Mouse (Mus musculus) gastrocnemius, adult 2 months (tissue): Measurements from ENCODE around the gene Alg3. TPM values are rescaled to one million over a fixed set of nuclear protein-coding genes. Genes with fewer than 3 reads are reported as not detected.

Experiments used
- DNase-seq: peaks from one replicate; pipeline ENCODE4 v3.0.0; 2022
- H3K27ac ChIP-seq: fragments of 200-600 bp; 2 replicates; pipeline ENCODE4 v1.8.1; 2022; ENCODE audit warnings: mild to moderate bottlenecking
- H3K4me3 ChIP-seq: fragments of 200-600 bp; 2 replicates; pipeline ENCODE4 v1.8.1; 2022; ENCODE audit warnings: mild to moderate bottlenecking, moderate library complexity
- CTCF ChIP-seq: fragments of 200-600 bp; IDR thresholded peaks from 2 replicates; pipeline ENCODE4 v1.8.1; 2022; ENCODE audit warnings: antibody characterized with exemption, mild to moderate bottlenecking, moderate library complexity
- intact Hi-C: fragments of 180-260 bp; cut with DNase I; formaldehyde crosslinking; loops from one replicate; pipeline ENCODE4 v1.15.1; 2025
- total RNA-seq, 2 experiments: library from RNA; stranded (reverse); gene quantifications; 2 replicates each; pipeline ENCODE4 v1.2.3; 2021

The Alg3 gene
- total RNA-seq, 2 experiments from 2014 or later: 13.4 to 14.6 TPM

DNA sequence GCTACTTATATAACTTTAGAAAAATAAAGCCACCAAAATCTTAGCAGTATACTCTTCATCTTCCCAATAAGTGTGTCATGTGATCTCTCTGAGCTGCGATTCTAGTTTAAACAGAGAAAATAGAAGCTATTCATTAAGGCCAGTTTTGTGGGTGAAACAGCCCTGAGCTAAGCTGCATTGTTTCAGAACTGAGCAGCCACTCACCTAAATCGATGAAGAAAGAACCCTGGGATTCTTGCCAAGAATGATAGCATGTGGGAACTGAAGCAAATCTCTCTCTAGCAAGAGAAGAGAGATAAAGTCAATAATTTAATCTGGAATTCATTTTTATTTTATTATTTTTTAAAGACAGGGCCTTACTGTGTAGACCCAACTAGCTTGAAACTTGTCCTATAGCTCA is 11.7 kb upstream of the Alg3 start:
- DNase-seq: no peak
- TF ChIP-seq CTCF: no peak
- intact Hi-C loops: no loop called here
- no peak overlapping the region for H3K4me3 ChIP-seq
- H3K27ac ChIP-seq: no peak overlapping the region

DNA sequence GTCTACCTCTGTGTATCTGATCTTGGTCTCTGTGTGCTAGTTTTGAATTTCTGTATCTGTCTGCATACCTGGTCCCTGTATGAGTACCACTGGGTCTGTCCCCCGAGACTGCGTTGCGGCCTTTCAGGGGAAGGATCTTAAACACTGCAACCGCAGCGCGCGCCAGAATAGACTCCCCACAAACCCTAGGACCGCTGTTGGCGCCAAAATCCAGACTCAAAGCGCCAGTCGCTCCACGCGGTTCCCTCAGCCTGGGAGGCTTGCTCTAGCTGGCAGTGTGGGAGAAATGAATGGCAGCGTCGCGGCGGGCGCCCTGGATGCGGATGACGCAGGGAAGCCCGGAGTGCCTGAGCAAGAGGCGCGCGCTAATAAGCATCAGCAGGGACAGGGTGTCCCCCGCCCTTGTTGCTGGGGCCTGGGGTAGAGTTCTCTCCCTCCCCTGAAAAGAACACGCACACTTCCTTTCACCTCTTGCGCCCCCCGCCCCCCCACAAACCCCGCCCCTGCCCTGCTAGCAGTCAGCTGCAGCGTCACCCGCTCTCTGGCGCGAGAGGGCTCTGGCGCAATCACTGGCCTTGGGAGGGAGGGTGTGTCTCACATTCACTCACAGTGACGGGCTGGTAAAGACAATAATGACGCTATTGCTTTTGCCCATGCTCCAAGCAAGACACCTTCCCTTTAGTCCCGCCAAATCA is 10.6 kb upstream of the Alg3 start:
- Histone ChIP-seq H3K4me3 (peak overlapping the region; percentile 84), H3K27ac (no peak overlapping the region)
- peak; percentile 76 for DNase-seq
- no peak for TF ChIP-seq CTCF
- intact Hi-C loops: no loop called here

- Histone ChIP-seq H3K27ac (no peak within 1 kb of the TSS; the same call in 1 of the 2 replicates), H3K4me3 (peak within 1 kb of the TSS; percentile 84)
- peak; percentile 84 for DNase-seq
- intact Hi-C loops: no loop called here
- TF ChIP-seq CTCF: no peak
These were observed 9.9 kb upstream of the Alg3 start, which contains the start of gene Camk2n2 for GRCm38 (mm10) chr16:20621191-20621990. Camk2n2 (minus strand) TSS chr16:20621287.

GRCm38 (mm10) chr16:20620751-20621190 is 9.2 kb upstream of the Alg3 start:
- no peak for TF ChIP-seq CTCF
- Histone ChIP-seq H3K4me3 (peak overlapping the region; percentile 84), H3K27ac (no peak overlapping the region; the same call in 1 of the 2 replicates)
- intact Hi-C loops: no loop called here
- no peak for DNase-seq

DNA sequence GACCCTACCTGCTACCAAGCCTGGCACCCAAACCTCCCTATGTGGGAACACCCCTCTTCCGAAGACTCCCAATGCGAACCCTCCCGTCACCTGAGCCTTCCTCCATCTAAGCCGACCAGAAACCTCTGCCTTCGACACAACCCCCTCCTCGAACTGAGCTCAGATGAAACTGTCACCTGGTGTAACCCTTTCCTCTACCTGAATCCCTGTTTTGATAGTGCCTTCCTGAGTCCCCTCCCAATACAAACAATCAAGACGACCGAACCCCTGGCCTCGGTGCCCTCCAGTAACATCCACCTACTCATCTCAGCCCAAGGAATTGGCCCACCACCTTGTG is 8.8 kb upstream of the Alg3 start:
- no peak for DNase-seq
- Histone ChIP-seq H3K4me3 (peak overlapping the region; percentile 84), H3K27ac (no peak overlapping the region)
- no peak for TF ChIP-seq CTCF
- intact Hi-C loops: no loop called here

GRCm38 (mm10) chr16:20619541-20620398 is 8.2 kb upstream of the Alg3 start:
- intact Hi-C loops: no loop called here
- Histone ChIP-seq H3K27ac (no peak overlapping the region), H3K4me3 (peak overlapping the region; percentile 84)
- DNase-seq: peak; percentile 56
- no peak for TF ChIP-seq CTCF

DNA sequence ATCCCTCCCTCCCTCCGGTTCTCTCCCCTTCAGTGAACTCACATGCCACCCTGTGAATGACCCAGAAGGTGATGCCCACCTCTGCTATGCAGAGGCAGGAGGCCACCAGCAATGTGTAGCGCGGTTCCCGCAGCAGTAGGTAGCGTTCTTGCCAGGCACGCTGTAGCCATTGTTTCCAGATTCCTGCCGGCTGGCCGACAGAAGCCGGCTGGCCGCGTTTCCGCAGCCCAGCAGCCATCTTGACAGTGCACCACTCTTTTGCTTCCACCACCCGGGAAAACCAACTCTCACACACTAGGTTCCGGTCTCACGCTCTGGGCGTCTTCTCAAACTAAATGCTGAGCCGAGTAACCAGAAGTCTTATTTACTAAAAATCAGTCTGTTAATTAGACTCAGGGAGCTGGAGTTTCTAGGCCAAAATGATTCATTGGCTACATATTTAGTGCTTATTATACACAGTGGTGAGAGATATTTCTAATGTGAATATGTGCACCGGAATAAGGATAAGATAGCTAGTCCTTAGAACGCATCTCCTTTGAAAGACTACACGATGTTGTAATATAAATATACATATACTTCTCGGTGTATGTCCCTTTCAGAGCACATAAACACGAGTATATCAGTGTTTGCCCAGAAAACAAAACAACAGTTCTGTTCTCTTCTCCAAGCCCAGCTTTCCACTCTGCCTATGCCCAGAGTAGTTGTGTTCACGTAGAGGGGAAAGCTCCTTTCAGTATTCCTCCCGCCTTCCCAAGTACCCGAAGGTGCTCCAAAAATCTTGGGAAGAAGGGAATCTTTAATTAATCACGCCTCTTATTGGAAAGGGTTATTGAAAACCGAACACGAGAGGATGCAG is 806 bp downstream of the Alg3 start:
- peak; percentile 77 for DNase-seq
- Histone ChIP-seq H3K27ac (peak overlapping the region; percentile 93), H3K4me3 (peak overlapping the region; percentile 86)
- intact Hi-C loops: loop anchor here (2.0 to 5.0 kb wide), 2 partner anchors 40 to 73 kb away; partner anchors contain the start of genes Ap2m1 and Psmd2
- TF ChIP-seq CTCF: no peak

- Histone ChIP-seq H3K27ac (no peak overlapping the region), H3K4me3 (no peak overlapping the region)
- no peak for TF ChIP-seq CTCF
- intact Hi-C loops: no loop called here
- DNase-seq: peak; percentile 52
These were observed 6.8 kb downstream of the Alg3 start for GRCm38 (mm10) chr16:20604705-20605104.

DNA sequence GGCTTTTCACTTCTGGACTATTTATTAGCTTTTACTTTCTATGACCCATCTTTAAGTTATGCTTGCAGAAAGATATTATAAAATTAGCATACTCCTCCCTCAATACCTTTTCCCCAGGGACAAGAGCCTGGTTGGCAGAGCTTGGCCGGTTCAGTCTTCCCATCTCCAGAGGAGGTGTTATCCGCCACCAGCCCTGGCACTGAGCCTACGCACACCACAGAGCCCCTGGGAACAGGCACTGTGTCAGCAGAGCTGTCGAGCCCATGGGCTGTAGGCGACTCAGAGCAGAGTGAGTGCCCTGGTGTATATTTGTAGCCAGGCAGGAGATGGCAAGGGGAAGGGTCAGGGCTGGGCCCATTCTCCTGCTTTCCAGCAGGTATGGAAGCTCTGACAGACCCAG is 11.0 kb downstream of the Alg3 start:
- Histone ChIP-seq H3K27ac (no peak overlapping the region), H3K4me3 (no peak overlapping the region)
- intact Hi-C loops: no loop called here
- TF ChIP-seq CTCF: no peak
- no peak for DNase-seq

DNA sequence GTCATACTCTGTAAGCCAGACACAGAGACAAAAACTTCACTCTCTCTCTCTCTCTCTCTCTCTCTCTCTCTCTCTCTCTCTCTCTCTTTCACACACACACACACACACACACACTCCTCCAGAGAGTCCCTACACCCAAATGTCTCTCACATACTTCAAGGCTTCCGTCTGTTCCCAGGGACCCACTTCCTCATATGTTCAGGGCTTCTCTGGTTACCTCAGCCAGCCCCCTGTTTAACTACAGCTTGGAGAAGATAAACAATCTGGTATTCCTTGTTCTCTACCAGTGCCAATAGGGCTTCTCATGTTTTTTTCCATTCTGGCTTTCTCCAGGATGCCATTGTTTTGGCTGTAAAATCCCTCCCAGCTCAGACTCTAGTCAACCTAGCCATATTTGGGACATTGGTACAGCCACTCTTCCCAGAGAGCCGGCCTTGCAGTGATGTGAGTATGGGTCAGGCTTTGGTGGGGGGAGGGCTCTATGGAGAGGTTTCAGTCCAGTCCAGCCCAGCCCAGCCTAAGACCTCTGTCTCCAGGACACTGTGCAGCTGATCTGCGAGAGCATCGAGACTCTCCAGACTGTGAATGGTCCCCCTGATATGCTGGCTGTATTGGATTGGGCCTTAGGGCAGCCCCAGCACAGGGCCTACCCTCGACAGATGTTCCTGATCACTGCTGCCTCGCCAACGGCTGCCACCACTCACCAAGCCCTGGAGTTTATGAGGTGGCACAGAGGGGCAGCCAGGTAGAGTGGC is 14.7 kb downstream of the Alg3 start:
- no peak for DNase-seq
- no peak overlapping the region for H3K4me3 ChIP-seq
- no peak for TF ChIP-seq CTCF
- H3K27ac ChIP-seq: no peak overlapping the region
- intact Hi-C loops: no loop called here

GRCm38 (mm10) chr16:20595737-20596136 is 15.8 kb downstream of the Alg3 start:
- Histone ChIP-seq H3K4me3 (no peak overlapping the region), H3K27ac (no peak overlapping the region)
- intact Hi-C loops: no loop called here
- TF ChIP-seq CTCF: no peak
- DNase-seq: no peak
